Mouse (Mus musculus) forebrain, embryonic 13.5 days (tissue): ENCODE results near the gene Lrp1. TPM values are rescaled to one million over a fixed set of nuclear protein-coding genes. Genes with fewer than 3 reads are reported as not detected.

ENCODE experiments used
- ATAC-seq: fragments of 200-750 bp; cut with Nextera tagmentation; 2 replicates; pipeline ENCODE4 v1.8.0; 2017
- H3K27ac ChIP-seq: fragments of 300-500 bp; sonication (generic); 2 replicates; pipeline ENCODE4 v1.5.1; 2015; ENCODE audit warnings: inconsistent platforms, mild to moderate bottlenecking, moderate library complexity
- H3K27me3 ChIP-seq: fragments of 300-500 bp; sonication (generic); 2 replicates; pipeline ENCODE4 v1.6.1; 2015; ENCODE audit warnings: mild to moderate bottlenecking, inconsistent platforms
- H3K36me3 ChIP-seq: fragments of 300-500 bp; sonication (generic); 2 replicates; pipeline ENCODE4 v1.6.1; 2015; ENCODE audit warnings: mild to moderate bottlenecking, inconsistent platforms; ENCODE audit not compliant: poor library complexity, severe bottlenecking
- H3K4me1 ChIP-seq: fragments of 300-500 bp; sonication (generic); 2 replicates; pipeline ENCODE4 v1.6.1; 2015; ENCODE audit warnings: inconsistent platforms
- H3K4me2 ChIP-seq: fragments of 300-500 bp; sonication (generic); 2 replicates; pipeline ENCODE4 v1.6.1; 2015; ENCODE audit warnings: inconsistent platforms, mild to moderate bottlenecking, moderate library complexity
- H3K4me3 ChIP-seq: fragments of 300-500 bp; sonication (generic); 2 replicates; pipeline ENCODE4 v1.5.1; 2015; ENCODE audit warnings: mild to moderate bottlenecking, inconsistent platforms
- H3K9ac ChIP-seq: fragments of 300-500 bp; sonication (generic); 2 replicates; pipeline ENCODE4 v1.6.1; 2015; ENCODE audit warnings: mild to moderate bottlenecking, inconsistent platforms
- H3K9me3 ChIP-seq: fragments of 300-500 bp; sonication (generic); replicated peaks from 2 replicates; pipeline ENCODE4 v1.6.1; 2016; ENCODE audit warnings: inconsistent platforms
- WGBS: fragments of 180-500 bp; shearing (Covaris S2); methylation state at CpG from one replicate; pipeline ENCODE4 v1.1.7; 2015; 5-methylcytosine and 5-hydroxymethylcytosine counted together
- polyA plus RNA-seq: library from polyadenylated mRNA; unstranded; fragments of >200 nt; fragmentation: Nextera tagmentation; extraction: Ambion mirVana; gene quantifications from 2 replicates; pipeline ENCODE4 v1.2.1, GENCODE M21; 2015

The Lrp1 gene
- polyA plus RNA-seq, 1 experiment from 2014 or later = 65.1 TPM

DNA sequence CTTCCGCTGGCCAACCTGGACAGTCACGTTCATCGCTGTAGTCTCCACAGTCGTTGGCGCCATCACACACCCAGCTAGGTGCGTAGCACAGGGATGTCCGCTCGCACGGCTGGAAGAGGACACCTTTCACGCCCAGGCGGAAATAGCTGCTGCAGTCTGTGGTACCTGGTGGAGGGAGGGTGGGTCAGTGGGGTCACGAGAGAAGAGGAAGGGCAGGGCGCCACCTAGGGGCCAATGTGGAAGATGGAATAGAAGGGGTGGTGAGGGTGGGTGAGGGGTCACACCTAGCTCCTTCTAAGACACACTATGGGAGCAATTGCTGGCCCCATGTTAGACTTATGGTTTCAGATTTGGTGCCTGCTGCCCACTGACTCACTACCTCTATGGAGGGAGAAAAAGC, 63.6 kb downstream of the Lrp1 start:
- Histone ChIP-seq H3K27ac (no peak overlapping the region), H3K27me3 (no peaks in the 10 kb centered on the region), H3K9ac (no peak overlapping the region), H3K36me3 (peaks cover 100% of the 10 kb centered on the region), H3K9me3 (no peaks in the 10 kb centered on the region), H3K4me3 (no peak overlapping the region), H3K4me2 (no peak overlapping the region), H3K4me1 (no peaks in the 10 kb centered on the region)
- 92% methylated on average over 13 of the region's 13 CpGs for WGBS
- no peak for ATAC-seq

DNA sequence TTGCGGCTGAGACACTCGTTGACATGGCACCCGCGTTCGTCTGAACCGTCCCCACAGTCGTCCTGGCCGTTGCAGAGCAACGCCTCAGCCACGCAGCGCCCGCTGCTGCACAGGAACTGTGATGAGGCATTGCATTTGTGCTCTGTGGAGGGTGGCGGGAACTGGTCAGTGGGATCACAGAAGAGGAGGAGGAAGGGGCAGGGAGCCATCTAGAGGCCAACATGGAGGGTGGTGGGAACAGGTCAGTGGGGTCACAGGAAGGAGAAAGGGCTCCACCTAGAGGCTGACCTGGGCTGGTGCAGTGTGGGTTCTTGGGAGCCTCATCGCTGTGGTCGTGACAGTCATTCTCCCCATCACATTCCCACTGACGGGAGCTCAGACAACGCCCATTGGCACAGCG, 65.2 kb downstream of the Lrp1 start:
- Histone ChIP-seq H3K27me3 (no peaks in the 10 kb centered on the region), H3K9me3 (no peaks in the 10 kb centered on the region), H3K9ac (no peak overlapping the region), H3K4me3 (no peak overlapping the region), H3K4me2 (no peak overlapping the region), H3K27ac (no peak overlapping the region), H3K36me3 (peaks cover 100% of the 10 kb centered on the region), H3K4me1 (no peaks in the 10 kb centered on the region)
- no peak for ATAC-seq
- WGBS = 70% methylated on average over 18 of the region's 18 CpGs

DNA sequence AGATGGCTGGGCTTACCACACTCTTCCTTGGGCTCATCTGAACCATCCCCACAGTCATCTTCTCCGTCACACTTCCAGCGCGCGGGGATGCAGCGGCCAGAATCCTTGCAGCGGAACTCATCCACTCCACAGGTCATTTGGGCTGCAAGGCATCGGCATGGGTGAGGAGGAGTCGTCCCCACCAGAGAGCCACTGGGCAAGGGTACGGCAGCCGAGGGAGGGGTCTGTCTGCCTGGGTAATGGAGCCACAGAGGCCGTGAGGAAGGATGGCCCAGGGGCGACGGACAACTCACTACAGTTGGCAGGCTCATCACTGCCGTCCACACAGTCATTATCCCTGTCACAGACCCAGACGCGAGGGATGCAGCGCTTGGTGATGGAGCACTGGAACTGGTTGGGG, 71.1 kb downstream of the Lrp1 start:
- 93% methylated on average over 17 of the region's 17 CpGs for WGBS
- peaks cover 100% of the 10 kb centered on the region for H3K36me3 ChIP-seq
- no peaks in the 10 kb centered on the region for H3K9me3 ChIP-seq
- no peaks in the 10 kb centered on the region for H3K27me3 ChIP-seq
- ATAC-seq = no peak
- H3K27ac ChIP-seq = no peak overlapping the region
- no peak overlapping the region for H3K4me3 ChIP-seq
- no peaks in the 10 kb centered on the region for H3K4me1 ChIP-seq
- no peak overlapping the region for H3K9ac ChIP-seq
- no peak overlapping the region for H3K4me2 ChIP-seq

DNA sequence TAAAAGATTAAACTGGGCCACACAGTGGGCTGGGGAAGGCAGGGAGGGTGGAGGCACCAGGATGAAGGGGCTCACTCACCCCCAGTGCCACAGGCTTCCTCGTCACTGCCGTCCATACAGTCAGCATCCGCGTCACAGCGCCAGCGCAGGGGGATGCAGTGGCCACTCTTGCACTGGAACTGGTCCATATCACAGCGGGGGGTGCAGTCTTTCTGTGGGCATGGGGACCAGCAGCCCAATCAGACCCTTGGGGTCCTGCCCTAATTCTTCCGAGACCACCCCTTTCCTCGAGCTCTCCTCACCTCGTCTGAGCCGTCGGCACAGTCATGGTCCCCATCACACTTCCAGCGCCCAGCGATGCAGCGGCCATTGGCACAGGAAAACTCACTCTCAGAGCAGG, 72.7 kb downstream of the Lrp1 start:
- H3K9me3 ChIP-seq = no peaks in the 10 kb centered on the region
- H3K36me3 ChIP-seq = peaks cover 100% of the 10 kb centered on the region
- no peak overlapping the region for H3K4me3 ChIP-seq
- H3K4me2 ChIP-seq = no peak overlapping the region
- ATAC-seq = no peak
- no peak overlapping the region for H3K9ac ChIP-seq
- no peak overlapping the region for H3K27ac ChIP-seq
- WGBS = 96% methylated on average over 15 of the region's 15 CpGs
- no peaks in the 10 kb centered on the region for H3K27me3 ChIP-seq
- no peaks in the 10 kb centered on the region for H3K4me1 ChIP-seq

DNA sequence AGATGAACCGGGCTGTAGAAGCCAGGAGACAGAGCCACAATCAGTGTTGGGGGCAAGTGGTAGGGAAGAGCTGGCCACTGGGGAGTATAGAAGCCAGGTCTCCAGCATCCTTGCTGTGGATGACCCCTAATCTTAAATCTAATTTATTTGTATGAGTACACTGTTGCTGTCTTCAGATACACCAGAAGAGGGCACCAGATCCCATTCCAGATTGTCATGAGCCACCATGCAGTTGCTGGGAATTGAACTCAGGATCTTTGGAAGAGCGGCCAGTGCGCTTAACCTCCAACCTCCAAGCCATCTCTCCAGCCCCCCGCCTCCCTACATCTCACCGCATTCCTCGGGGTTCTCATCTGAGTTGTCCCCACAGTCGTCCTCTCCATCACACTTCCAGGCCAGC, 74.4 kb downstream of the Lrp1 start:
- no peak overlapping the region for H3K27ac ChIP-seq
- no peak overlapping the region for H3K9ac ChIP-seq
- H3K27me3 ChIP-seq = no peaks in the 10 kb centered on the region
- H3K4me3 ChIP-seq = no peak overlapping the region
- H3K4me1 ChIP-seq = 0 out of 2 replicates have a peak, but pooled peaks cover 8% of the 10 kb centered on the region
- WGBS = 89% methylated on average over 7 of the region's 7 CpGs
- no peak overlapping the region for H3K4me2 ChIP-seq
- no peak for ATAC-seq
- H3K36me3 ChIP-seq = peaks cover 100% of the 10 kb centered on the region
- H3K9me3 ChIP-seq = no peaks in the 10 kb centered on the region

DNA sequence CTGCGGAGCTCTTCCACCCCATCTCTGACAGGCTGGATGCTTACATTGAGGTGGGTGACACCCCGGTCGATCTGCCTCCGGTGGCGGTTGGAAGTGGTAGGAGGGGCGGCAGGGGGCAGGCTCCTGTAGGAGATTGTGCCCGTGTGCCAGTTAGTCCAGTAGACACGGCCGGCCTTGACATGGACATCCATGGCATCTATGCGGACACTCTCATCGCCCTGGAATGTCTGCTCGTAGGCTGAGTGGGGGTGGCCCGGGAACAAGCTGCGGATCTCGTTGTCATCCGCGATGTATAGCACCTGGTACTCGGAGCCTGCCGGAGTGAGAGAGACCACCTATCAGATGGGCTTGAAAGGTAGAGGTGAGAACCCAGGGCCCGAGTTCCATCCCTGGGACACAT, 76.6 kb downstream of the Lrp1 start:
- 96% methylated on average over 20 of the region's 20 CpGs for WGBS
- H3K4me1 ChIP-seq = 0 out of 2 replicates have a peak, but pooled peaks cover 8% of the 10 kb centered on the region
- no peak overlapping the region for H3K9ac ChIP-seq
- no peak overlapping the region for H3K4me2 ChIP-seq
- no peak for ATAC-seq
- peaks cover 100% of the 10 kb centered on the region for H3K36me3 ChIP-seq
- no peaks in the 10 kb centered on the region for H3K27me3 ChIP-seq
- H3K9me3 ChIP-seq = no peaks in the 10 kb centered on the region
- H3K4me3 ChIP-seq = no peak overlapping the region
- H3K27ac ChIP-seq = no peak overlapping the region

DNA sequence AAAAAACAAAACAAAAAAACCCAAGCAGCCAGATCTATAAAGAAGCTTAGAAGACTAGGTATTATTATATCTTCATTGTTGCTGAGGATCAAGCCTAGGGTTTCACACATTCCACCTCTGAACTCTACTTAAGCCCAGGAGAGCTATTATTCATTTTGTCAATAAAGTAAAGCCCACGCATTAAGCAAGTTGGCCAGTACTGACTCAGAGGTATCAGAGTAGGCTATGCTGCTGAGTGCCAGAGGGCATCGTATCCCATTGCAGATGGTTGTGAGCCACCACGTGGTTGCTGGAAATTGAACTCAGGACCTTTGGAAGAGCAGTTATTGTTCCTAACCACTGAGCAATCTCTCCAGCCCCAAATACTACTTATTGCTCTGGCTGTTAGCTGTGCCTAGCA, 77.0 kb downstream of the Lrp1 start:
- 92% methylated on average over 3 of the region's 3 CpGs for WGBS
- no peak overlapping the region for H3K9ac ChIP-seq
- ATAC-seq = no peak
- no peaks in the 10 kb centered on the region for H3K27me3 ChIP-seq
- H3K4me2 ChIP-seq = no peak overlapping the region
- 0 out of 2 replicates have a peak, but pooled peaks cover 8% of the 10 kb centered on the region for H3K4me1 ChIP-seq
- no peak overlapping the region for H3K4me3 ChIP-seq
- peaks cover 100% of the 10 kb centered on the region for H3K36me3 ChIP-seq
- no peaks in the 10 kb centered on the region for H3K9me3 ChIP-seq
- H3K27ac ChIP-seq = no peak overlapping the region

DNA sequence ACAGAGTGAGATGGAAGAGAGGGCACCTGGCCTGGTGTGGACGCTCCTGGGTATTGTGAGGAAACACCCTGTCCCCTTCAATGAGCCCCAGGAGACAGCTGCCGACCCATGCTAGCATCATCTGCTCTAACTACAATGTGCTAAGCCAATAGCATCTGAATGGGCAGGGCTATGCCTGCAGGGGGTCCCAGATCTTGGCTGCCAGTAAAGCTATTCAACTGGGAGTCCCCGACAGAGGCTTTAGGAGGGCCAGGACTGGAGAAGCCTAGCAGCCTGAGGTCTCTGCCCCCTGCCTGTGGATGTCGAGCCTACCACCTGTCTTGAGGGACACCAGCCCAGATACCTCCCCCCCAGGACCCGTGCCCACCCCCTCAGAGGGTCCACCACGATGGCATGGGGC, 78.2 kb downstream of the Lrp1 start:
- no peak for ATAC-seq
- no peaks in the 10 kb centered on the region for H3K9me3 ChIP-seq
- no peaks in the 10 kb centered on the region for H3K27me3 ChIP-seq
- H3K4me3 ChIP-seq = no peak overlapping the region
- no peak overlapping the region for H3K4me2 ChIP-seq
- H3K4me1 ChIP-seq = peaks cover 9% of the 10 kb centered on the region; the same call in 1 of the 2 replicates
- H3K9ac ChIP-seq = no peak overlapping the region
- peaks cover 96% of the 10 kb centered on the region for H3K36me3 ChIP-seq
- H3K27ac ChIP-seq = peak overlapping the region; percentile 31; the same call in 1 of the 2 replicates
- 41% methylated on average over 6 of the region's 6 CpGs for WGBS

DNA sequence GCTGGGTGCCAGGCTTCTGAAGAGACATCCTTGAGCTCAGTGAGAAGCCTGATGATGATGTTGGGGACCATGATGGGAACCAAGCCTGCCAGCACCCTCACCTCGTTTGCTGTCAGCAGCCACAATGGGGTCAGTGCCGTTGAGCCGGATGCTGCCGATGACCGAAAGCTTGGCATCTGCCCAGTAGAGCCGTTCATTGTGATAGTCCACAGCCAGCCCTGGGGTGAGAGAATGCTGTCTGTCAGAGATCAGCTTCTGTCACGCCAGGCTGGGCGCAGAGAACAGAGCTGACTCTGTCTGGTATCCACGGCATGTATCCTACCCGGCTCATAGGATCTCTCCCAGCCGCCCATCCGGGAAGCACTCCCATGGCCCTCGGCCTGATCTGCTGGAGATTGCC, 78.9 kb downstream of the Lrp1 start:
- WGBS = 70% methylated on average over 13 of the region's 13 CpGs
- peaks cover 89% of the 10 kb centered on the region for H3K36me3 ChIP-seq
- H3K27ac ChIP-seq = peak overlapping the region; percentile 31; the same call in 1 of the 2 replicates
- no peak overlapping the region for H3K9ac ChIP-seq
- no peak for ATAC-seq
- H3K4me2 ChIP-seq = no peak overlapping the region
- no peaks in the 10 kb centered on the region for H3K9me3 ChIP-seq
- H3K4me1 ChIP-seq = peaks cover 13% of the 10 kb centered on the region
- H3K4me3 ChIP-seq = no peak overlapping the region
- no peaks in the 10 kb centered on the region for H3K27me3 ChIP-seq

DNA sequence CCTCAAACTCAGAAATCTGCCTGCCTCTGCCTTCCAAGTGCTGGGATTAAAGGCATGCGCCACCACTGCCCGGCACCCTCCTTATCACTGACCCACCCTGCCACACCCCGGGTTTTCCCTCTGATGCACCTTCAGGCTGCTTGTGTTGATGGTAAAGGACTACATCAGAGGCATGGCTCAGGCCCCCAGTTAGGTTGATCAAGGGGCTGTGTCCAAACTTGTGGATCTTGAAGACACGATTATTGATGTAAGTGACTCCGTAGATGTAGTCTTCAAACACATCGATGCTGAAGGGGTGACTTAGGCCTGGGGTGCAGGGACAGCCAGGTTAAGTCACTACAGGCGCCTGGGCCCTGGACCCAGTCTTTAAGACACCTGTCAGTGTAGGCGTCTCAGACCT, 79.4 kb downstream of the Lrp1 start:
- WGBS = 96% methylated on average over 8 of the region's 8 CpGs
- H3K27ac ChIP-seq = no peak overlapping the region
- no peaks in the 10 kb centered on the region for H3K9me3 ChIP-seq
- peaks cover under 1% of the 10 kb centered on the region; the same call in 1 of the 2 replicates for H3K27me3 ChIP-seq
- ATAC-seq = no peak
- H3K4me3 ChIP-seq = no peak overlapping the region
- no peak overlapping the region for H3K4me2 ChIP-seq
- peaks cover 19% of the 10 kb centered on the region for H3K4me1 ChIP-seq
- H3K36me3 ChIP-seq = peaks cover 84% of the 10 kb centered on the region
- no peak overlapping the region for H3K9ac ChIP-seq

DNA sequence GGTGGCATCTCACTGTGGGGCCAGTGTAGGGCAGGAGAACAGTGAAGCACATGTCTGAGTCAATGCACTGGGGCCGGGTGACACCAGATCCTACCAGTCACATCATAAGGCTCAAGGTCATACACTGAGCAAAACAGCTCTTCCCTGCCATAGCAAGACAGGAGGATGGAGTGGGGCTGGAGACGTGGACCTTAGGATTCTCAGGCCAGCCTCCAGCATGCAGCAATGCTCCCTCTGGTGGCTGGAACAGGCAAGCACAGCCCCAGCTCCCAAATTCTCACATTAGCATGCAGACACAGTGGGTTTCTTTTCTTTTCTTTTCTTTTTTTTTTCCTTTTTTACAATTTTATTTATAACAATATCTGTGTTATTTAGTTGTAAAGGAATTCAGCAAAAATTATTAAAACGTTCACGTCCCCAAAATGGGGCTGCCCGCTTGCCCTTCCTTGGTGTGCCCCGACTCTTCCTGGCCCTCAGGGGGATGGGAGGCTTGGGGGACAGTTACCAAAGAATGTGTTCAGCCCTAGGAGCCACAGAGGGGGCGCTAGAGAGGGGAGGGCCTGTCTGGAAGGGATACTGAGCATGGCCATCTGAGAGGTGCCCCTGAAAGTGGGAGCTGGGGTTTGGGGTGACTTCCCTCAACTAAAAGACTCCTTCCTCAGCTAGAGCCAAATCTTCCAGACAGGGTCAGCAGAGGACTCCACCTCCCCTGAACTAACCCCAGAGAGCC, 82.9 kb downstream of the Lrp1 start:
- Histone ChIP-seq H3K36me3 (peaks cover 49% of the 10 kb centered on the region), H3K4me1 (peaks cover 51% of the 10 kb centered on the region), H3K4me2 (no peak overlapping the region), H3K4me3 (no peak overlapping the region), H3K9ac (no peak overlapping the region), H3K27ac (peak overlapping the region; percentile 38), H3K9me3 (no peaks in the 10 kb centered on the region), H3K27me3 (peaks cover 35% of the 10 kb centered on the region)
- peak; percentile 44 for ATAC-seq
- 20% methylated on average over 7 of the region's 7 CpGs for WGBS

DNA sequence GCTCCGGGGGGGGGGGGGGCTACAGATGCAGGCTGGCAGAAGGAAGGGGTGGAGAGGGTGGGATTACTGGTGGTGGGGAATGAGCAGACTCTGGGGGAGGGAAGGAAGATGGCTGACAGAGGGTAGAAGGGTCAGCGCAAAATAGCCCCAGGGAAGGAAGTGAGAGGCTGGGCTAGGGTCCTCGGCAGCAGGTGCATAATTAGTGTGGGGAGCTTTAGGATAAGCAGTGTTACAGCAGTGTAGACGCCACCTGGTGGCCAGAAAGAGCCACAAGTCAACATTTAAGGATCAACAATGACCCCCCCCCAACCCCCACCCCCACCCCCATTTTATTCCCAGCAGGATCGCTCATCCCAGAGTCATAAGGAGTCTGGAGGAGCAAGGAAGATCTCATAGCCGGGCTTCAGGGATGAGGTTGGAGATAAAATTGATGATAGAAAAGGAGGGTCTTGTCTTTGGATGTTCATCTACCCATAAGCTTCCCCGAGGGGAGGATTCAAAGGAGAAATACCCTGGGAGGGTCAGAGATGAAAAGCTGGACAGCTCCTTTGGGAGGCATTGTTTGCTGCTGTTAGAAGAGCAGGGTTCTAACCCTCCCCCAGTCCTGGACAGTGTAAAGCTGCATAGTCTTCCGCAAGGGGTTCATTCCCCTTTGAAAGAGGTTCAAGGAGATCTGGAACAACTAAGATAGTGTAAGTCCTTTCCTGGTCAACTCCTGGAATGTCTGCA, 84.2 kb downstream of the Lrp1 start:
- H3K9me3 ChIP-seq = no peaks in the 10 kb centered on the region
- H3K4me2 ChIP-seq = peak overlapping the region; percentile 32
- H3K27ac ChIP-seq = peak overlapping the region; percentile 37; the same call in 1 of the 2 replicates
- peaks cover 36% of the 10 kb centered on the region for H3K36me3 ChIP-seq
- H3K9ac ChIP-seq = no peak overlapping the region
- peak; percentile 53 for ATAC-seq
- H3K4me3 ChIP-seq = no peak overlapping the region
- peaks cover 54% of the 10 kb centered on the region for H3K4me1 ChIP-seq
- WGBS = 13% methylated on average over 8 of the region's 8 CpGs
- H3K27me3 ChIP-seq = peaks cover 48% of the 10 kb centered on the region
